Mouse (Mus musculus) brain, embryonic 14.5 days (tissue): ENCODE measurements at regions not wholly inside any gene's neighbourhood (a gene's known extent, or its start where the extent isn't known, plus 50 kb on each side); places are given as distances from the start of the nearest gene placed in this dataset.

ENCODE experiments used
- CTCF ChIP-seq: fragments of 200-500 bp; IDR thresholded peaks from 2 replicates; pipeline ENCODE4 v1.5.1; 2012; ENCODE audit warnings: inconsistent platforms, mild to moderate bottlenecking, moderate library complexity, borderline replicate concordance; ENCODE audit not compliant: insufficient read depth, insufficient read length; ENCODE audit errors: extremely low read depth
- POLR2A ChIP-seq: fragments of 200-500 bp; IDR thresholded peaks from 2 replicates; pipeline ENCODE4 v1.6.1; 2012; ENCODE audit warnings: mild to moderate bottlenecking, inconsistent platforms, borderline replicate concordance; ENCODE audit not compliant: poor library complexity, insufficient read depth, insufficient read length, severe bottlenecking; ENCODE audit errors: extremely low read depth

DNA sequence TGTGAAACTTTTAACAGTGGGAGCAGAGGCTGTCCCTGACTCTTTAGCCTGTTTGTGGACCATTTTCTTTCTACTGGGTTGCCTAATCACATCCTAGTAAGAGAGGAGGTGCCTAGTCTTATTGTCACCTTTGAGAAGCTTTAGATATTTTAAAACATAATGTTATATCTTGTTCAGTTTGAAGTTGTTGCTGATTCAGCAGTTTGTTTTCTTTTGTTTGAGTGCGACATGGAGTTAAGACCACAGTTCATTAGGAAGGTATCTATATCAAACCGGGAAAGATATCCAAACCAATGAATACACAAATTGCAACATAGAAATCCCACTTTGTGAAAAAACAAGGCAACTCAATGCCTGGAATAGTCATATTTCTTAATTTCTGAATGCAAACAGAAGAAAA lies 359.5 kb upstream of the 2610001J05Rik start:
- TF ChIP-seq CTCF (no peak), POLR2A (no peak)
